ENCODE assay signal across 22 mouse cellular contexts in genomic region chr4:97829336-97830050, GRCm38 (mm10). TPM values are rescaled to one million over a fixed set of nuclear protein-coding genes. Genes with fewer than 3 reads are reported as not detected.
"Had no signal": no experiment of that assay in that cellular context is flagged by ENCODE, and none has a peak within 500 bp of the region (broad histone marks: within the 10 kb centered on the region; RNA-seq: fewer than 3 reads in every experiment).

No protein-coding gene starts in this region.

- H3K27me3 ChIP-seq: limb, embryonic 13.5 days; liver, embryonic 13.5 days; neural tube, embryonic 12.5 days; neural tube, embryonic 15.5 days; stomach, embryonic 15.5 days had no signal

- H3K4me2 ChIP-seq: limb, embryonic 13.5 days; liver, embryonic 13.5 days; lung, embryonic 14.5 days; midbrain, embryonic 12.5 days; midbrain, embryonic 15.5 days; neural tube, embryonic 12.5 days; neural tube, embryonic 15.5 days; stomach, embryonic 15.5 days had no signal

- ATAC-seq: lung, postnatal 0 days; midbrain, embryonic 15.5 days had no signal

- H3K9me3 ChIP-seq: limb, embryonic 10.5 days; limb, embryonic 13.5 days; liver, embryonic 13.5 days; midbrain, embryonic 12.5 days; midbrain, embryonic 15.5 days; neural tube, embryonic 12.5 days; neural tube, embryonic 15.5 days; stomach, embryonic 15.5 days had no signal

- H3K27ac ChIP-seq: kidney, postnatal 0 days; layer of hippocampus, adult 2 months; limb, embryonic 10.5 days; limb, embryonic 13.5 days; liver, embryonic 13.5 days; macrophage; midbrain, embryonic 12.5 days; midbrain, embryonic 15.5 days; neural tube, embryonic 12.5 days; neural tube, embryonic 15.5 days; stomach, embryonic 15.5 days had no signal

- H3K9ac ChIP-seq: limb, embryonic 13.5 days; liver, embryonic 13.5 days; lung, embryonic 14.5 days; midbrain, embryonic 12.5 days; midbrain, embryonic 15.5 days; neural tube, embryonic 12.5 days; neural tube, embryonic 15.5 days; stomach, embryonic 15.5 days had no signal

- DNase-seq: kidney, postnatal 25 days; layer of hippocampus, adult 9-11 months; liver; lung, embryonic 14.5 days; right cerebral cortex, adult 18-20 months; right cerebral cortex, postnatal 14 days; right cerebral cortex, postnatal 4 days; thymus, postnatal 36 days had no signal

- H3K36me3 ChIP-seq: limb, embryonic 10.5 days; liver, embryonic 13.5 days; midbrain, embryonic 12.5 days; midbrain, embryonic 15.5 days; neural tube, embryonic 12.5 days; neural tube, embryonic 15.5 days; stomach, embryonic 15.5 days had no signal

- H3K4me3 ChIP-seq: layer of hippocampus, adult 2 months; limb, embryonic 10.5 days; limb, embryonic 13.5 days; liver, embryonic 13.5 days; midbrain, embryonic 12.5 days; midbrain, embryonic 15.5 days; neural tube, embryonic 12.5 days; neural tube, embryonic 15.5 days; stomach, embryonic 15.5 days had no signal

RNA-seq across cellular contexts. Expression of gene E130114P18Rik, which starts 51.6 kb away (rescaled TPM):
- total RNA-seq: megakaryocyte, adult 5-6 weeks had no signal
- polyA plus RNA-seq: large intestine, adult 2 months; macrophage had no signal
